Mouse (Mus musculus) heart, postnatal 0 days (tissue): ENCODE measurements at regions not wholly inside any gene's neighbourhood (a gene's known extent, or its start where the extent isn't known, plus 50 kb on each side); places are given as distances from the start of the nearest gene placed in this dataset.

Experiments used
- ATAC-seq: fragments of 200-750 bp; cut with Nextera tagmentation; 2 replicates; pipeline ENCODE4 v1.8.0; 2017; ENCODE audit warnings: low read depth, moderate number of reproducible peaks, moderate library complexity; ENCODE audit not compliant: insufficient read depth
- DNase-seq: peaks from one replicate; pipeline ENCODE4 v3.0.0-alpha.2; 2016; ENCODE audit warnings: low spot score
- H3K27ac ChIP-seq: fragments of 300-500 bp; sonication (generic); 2 replicates; pipeline ENCODE4 v1.5.1; 2014; ENCODE audit warnings: low read depth, mild to moderate bottlenecking
- H3K27me3 ChIP-seq: fragments of 300-500 bp; sonication (generic); 2 replicates; pipeline ENCODE4 v1.6.1; 2014; ENCODE audit warnings: low read length, mixed read lengths; ENCODE audit not compliant: control insufficient read depth, insufficient read depth
- H3K36me3 ChIP-seq: fragments of 300-500 bp; sonication (generic); replicated peaks from 2 replicates; pipeline ENCODE4 v1.6.1; 2014; ENCODE audit warnings: low read length, mixed read lengths; ENCODE audit not compliant: control insufficient read depth, insufficient read depth
- H3K4me1 ChIP-seq: fragments of 300-500 bp; sonication (generic); 2 replicates; pipeline ENCODE4 v1.6.1; 2014; ENCODE audit warnings: antibody characterized with exemption; ENCODE audit not compliant: control insufficient read depth, insufficient read depth
- H3K4me2 ChIP-seq: fragments of 300-500 bp; sonication (generic); 2 replicates; pipeline ENCODE4 v1.6.1; 2014; ENCODE audit warnings: low read depth, mild to moderate bottlenecking, low read length, moderate library complexity
- H3K4me3 ChIP-seq: fragments of 300-500 bp; sonication (generic); 2 replicates; pipeline ENCODE4 v1.5.1; 2014; ENCODE audit warnings: low read depth, low read length
- H3K9ac ChIP-seq: fragments of 300-500 bp; sonication (generic); replicated peaks from 2 replicates; pipeline ENCODE4 v1.6.1; 2014; ENCODE audit warnings: low read depth, low read length, mixed read lengths
- H3K9me3 ChIP-seq: fragments of 300-500 bp; sonication (generic); replicated peaks from 2 replicates; pipeline ENCODE4 v1.6.1; 2016; ENCODE audit warnings: low read length; ENCODE audit not compliant: control insufficient read depth
- CTCF ChIP-seq: IDR thresholded peaks from 2 replicates; pipeline ENCODE4 v1.5.1; 2016; ENCODE audit warnings: antibody characterized with exemption, control low read depth, low read depth
- EP300 ChIP-seq: IDR thresholded peaks from 2 replicates; pipeline ENCODE4 v1.6.1; 2016; ENCODE audit warnings: antibody characterized with exemption, low read depth
- WGBS: fragments of 180-500 bp; shearing (Covaris S2); extraction: QIAGEN DNeasy Blood & Tissue Kit; methylation state at CpG from one replicate; pipeline ENCODE4 v1.1.7; 2014; 5-methylcytosine and 5-hydroxymethylcytosine counted together

GRCm38 (mm10) chr12:14415543-14416181 is 263.8 kb upstream of the Fam84a start:
- Histone ChIP-seq H3K4me3 (no peak overlapping the region), H3K27me3 (no peaks in the 10 kb centered on the region), H3K27ac (no peak overlapping the region), H3K4me2 (no peak overlapping the region), H3K9ac (no peak overlapping the region), H3K36me3 (no peaks in the 10 kb centered on the region), H3K9me3 (no peaks in the 10 kb centered on the region), H3K4me1 (no peaks in the 10 kb centered on the region)
- DNase-seq (no peak), ATAC-seq (no peak)
- TF ChIP-seq EP300, result no peak
- no peak for TF ChIP-seq CTCF
- 66% methylated on average over 3 of the region's 3 CpGs for WGBS

GRCm38 (mm10) chr12:14411102-14411501 is 259.2 kb upstream of the Fam84a start:
- H3K4me2 ChIP-seq, result no peak overlapping the region

GRCm38 (mm10) chr12:14405796-14406195 is 253.9 kb upstream of the Fam84a start:
- H3K4me2 ChIP-seq, result no peak overlapping the region
- no peak for DNase-seq
- no peaks in the 10 kb centered on the region for H3K36me3 ChIP-seq
- 52% methylated on average over 1 of the region's 1 CpGs for WGBS
- no peak overlapping the region for H3K9ac ChIP-seq
- TF ChIP-seq CTCF (no peak), EP300 (no peak)
- ATAC-seq, result no peak
- no peaks in the 10 kb centered on the region for H3K27me3 ChIP-seq
- no peak overlapping the region for H3K4me3 ChIP-seq
- no peak overlapping the region for H3K27ac ChIP-seq
- H3K9me3 ChIP-seq, result no peaks in the 10 kb centered on the region
- H3K4me1 ChIP-seq, result no peaks in the 10 kb centered on the region

More at GRCm38 (mm10) chr12:14411102-14411501, 259.2 kb upstream of the Fam84a start:
- DNase-seq, result no peak
- H3K36me3 ChIP-seq, result no peaks in the 10 kb centered on the region
- H3K27me3 ChIP-seq, result no peaks in the 10 kb centered on the region
- TF ChIP-seq EP300, result no peak
- no peak for TF ChIP-seq CTCF
- no peaks in the 10 kb centered on the region for H3K4me1 ChIP-seq
- ATAC-seq, result no peak
- no peak overlapping the region for H3K4me3 ChIP-seq
- no peaks in the 10 kb centered on the region for H3K9me3 ChIP-seq
- 82% methylated on average over 1 of the region's 1 CpGs for WGBS
- no peak overlapping the region for H3K9ac ChIP-seq
- no peak overlapping the region for H3K27ac ChIP-seq

- ATAC-seq (no peak), DNase-seq (no peak)
- no peak overlapping the region for H3K9ac ChIP-seq
- no peak overlapping the region for H3K27ac ChIP-seq
- no peak overlapping the region for H3K4me2 ChIP-seq
- TF ChIP-seq CTCF (no peak), EP300 (no peak)
- no peaks in the 10 kb centered on the region for H3K36me3 ChIP-seq
- 78% methylated on average over 6 of the region's 6 CpGs for WGBS
- H3K4me1 ChIP-seq, result no peaks in the 10 kb centered on the region
- H3K4me3 ChIP-seq, result no peak overlapping the region
- no peaks in the 10 kb centered on the region for H3K27me3 ChIP-seq
- H3K9me3 ChIP-seq, result no peaks in the 10 kb centered on the region
These were observed 224.4 kb upstream of the Fam84a start for GRCm38 (mm10) chr12:14376211-14376610.

GRCm38 (mm10) chr12:14338244-14338799 is 186.5 kb upstream of the Fam84a start:
- H3K9ac ChIP-seq, result no peak overlapping the region
- 41% methylated on average over 5 of the region's 5 CpGs for WGBS
- H3K36me3 ChIP-seq, result no peaks in the 10 kb centered on the region
- H3K4me2 ChIP-seq, result no peak overlapping the region
- DNase-seq (no peak), ATAC-seq (no peak)
- no peaks in the 10 kb centered on the region for H3K9me3 ChIP-seq
- TF ChIP-seq EP300 (no peak), CTCF (no peak)
- H3K27ac ChIP-seq, result no peak overlapping the region
- H3K27me3 ChIP-seq, result no peaks in the 10 kb centered on the region
- no peaks in the 10 kb centered on the region for H3K4me1 ChIP-seq
- no peak overlapping the region for H3K4me3 ChIP-seq

- no peak overlapping the region for H3K27ac ChIP-seq
- H3K4me1 ChIP-seq, result no peaks in the 10 kb centered on the region
- no peak overlapping the region for H3K4me3 ChIP-seq
- no peak overlapping the region for H3K4me2 ChIP-seq
- DNase-seq (no peak), ATAC-seq (no peak)
- 74% methylated on average over 3 of the region's 3 CpGs for WGBS
- H3K27me3 ChIP-seq, result no peaks in the 10 kb centered on the region
- no peak overlapping the region for H3K9ac ChIP-seq
- no peaks in the 10 kb centered on the region for H3K36me3 ChIP-seq
- TF ChIP-seq CTCF (no peak), EP300 (no peak)
- H3K9me3 ChIP-seq, result no peaks in the 10 kb centered on the region
These were observed 186.0 kb upstream of the Fam84a start for GRCm38 (mm10) chr12:14337813-14338212.
